Mouse (Mus musculus): ENCODE results near the gene Cyb5r4. TPM values are rescaled to one million over a fixed set of nuclear protein-coding genes. Genes with fewer than 3 reads are reported as not detected.
"Not testable (repeated sequence)": the region's sequence is repeated elsewhere in the genome, so short reads cannot be mapped to it uniquely, and the experiment has no call there.

Cyb5r4 gene
- 34.5 and 39.0 TPM in 2 replicates for total RNA-seq (2021)
- long read RNA-seq, experiment 1, transcript Cyb5r4-201 (16 exons, 2,644 nt), result major isoform, 103 of 118 reads
- long read RNA-seq, experiment 1, partial matches to known transcripts, result 0 of 118 reads
- long read RNA-seq, experiment 1, other reads (novel, unspliced or antisense), result 15 of 118 reads
- long read RNA-seq, experiment 2, transcript Cyb5r4-201 (16 exons, 2,644 nt), result major isoform, 67 of 80 reads
- long read RNA-seq, experiment 2, partial matches to known transcripts, result 2 of 80 reads
- long read RNA-seq, experiment 2, other reads (novel, unspliced or antisense), result 11 of 80 reads

DNA sequence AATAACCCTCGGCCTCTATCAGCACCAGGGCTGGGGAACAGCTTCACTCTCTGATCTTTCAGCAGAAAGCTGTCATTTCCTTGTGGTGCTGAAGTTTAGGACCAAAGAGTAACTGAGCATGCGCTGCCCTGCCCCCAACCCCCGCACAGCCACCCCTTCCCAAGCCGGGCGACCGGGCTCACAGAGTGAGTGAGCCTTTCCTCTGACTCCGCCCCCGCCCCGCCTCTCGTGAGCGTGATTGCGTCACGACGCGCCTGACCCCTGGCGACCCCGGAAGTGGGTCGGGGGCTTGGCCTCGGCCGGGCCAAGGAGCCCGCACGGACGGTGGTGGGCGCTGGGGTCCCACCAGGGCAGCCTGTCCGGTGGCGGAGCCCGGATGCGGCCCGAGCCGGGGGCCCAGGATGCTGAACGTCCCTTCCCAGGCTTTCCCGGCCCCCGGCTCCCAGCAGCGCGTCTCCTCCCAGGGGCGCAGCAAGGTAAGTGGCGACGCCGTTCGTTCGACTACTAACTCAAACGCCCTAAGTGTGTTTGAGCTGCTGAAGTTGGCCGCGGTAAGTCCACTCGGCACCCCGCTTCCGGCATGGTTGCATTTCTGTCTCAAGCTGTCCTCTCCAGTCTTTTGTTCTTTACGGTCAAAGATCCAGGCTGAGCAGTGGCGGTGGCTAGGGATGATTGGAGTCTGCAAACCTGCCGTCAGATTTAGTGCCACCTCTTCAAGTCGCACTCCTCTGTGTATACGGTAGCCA, at the start of gene Cyb5r4:
Gene Cyb5r4, plus strand, starts transcription at position 237 of the 746 bp plus-strand sequence.
- DNase-seq, result peak; percentile 98

DNA sequence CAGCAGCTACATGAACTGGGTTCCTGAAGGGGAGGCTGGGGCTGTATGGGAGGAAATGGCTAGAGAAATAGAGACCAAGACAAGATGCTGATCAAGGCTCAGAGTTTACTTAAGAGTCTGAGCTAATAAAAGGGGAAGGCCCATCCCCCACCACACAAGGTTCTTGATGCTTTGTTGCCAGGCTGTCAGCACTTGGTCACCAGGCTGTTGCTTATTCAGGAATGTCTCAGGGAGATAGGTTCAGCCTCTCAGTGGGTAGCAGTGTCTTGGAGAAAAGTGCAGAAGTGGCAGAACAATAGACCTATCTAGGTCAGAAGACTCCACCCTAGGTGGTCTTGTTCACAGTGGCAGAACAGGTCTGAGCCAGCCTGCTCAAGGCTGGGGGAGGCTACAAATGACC, 49.3 kb upstream of the Cyb5r4 start:
- not testable (repeated sequence) for DNase-seq

DNA sequence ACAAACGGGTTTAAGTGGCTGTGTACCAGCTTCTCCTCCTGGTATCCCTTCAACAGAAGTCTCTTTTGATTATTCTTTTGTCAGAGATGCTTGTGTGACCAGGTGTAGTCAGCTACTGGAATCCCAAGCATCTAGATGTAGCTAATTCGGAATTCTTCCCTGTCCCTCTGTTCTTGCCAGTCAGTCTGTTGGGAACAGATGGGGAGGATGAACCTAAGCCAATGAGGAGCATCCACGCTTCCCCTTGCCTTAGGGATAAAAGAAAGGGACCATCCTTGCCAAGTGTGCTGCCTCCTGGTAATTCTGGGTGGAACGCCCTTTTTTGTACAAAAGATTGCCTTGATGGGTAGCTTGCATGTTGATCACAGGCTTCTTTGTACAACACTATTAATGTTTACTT, 48.3 kb upstream of the Cyb5r4 start:
- DNase-seq, result no peak

GRCm38 (mm10) chr9:86976896-86977295, 44.9 kb upstream of the Cyb5r4 start:
- peak; percentile 14 for DNase-seq

DNA sequence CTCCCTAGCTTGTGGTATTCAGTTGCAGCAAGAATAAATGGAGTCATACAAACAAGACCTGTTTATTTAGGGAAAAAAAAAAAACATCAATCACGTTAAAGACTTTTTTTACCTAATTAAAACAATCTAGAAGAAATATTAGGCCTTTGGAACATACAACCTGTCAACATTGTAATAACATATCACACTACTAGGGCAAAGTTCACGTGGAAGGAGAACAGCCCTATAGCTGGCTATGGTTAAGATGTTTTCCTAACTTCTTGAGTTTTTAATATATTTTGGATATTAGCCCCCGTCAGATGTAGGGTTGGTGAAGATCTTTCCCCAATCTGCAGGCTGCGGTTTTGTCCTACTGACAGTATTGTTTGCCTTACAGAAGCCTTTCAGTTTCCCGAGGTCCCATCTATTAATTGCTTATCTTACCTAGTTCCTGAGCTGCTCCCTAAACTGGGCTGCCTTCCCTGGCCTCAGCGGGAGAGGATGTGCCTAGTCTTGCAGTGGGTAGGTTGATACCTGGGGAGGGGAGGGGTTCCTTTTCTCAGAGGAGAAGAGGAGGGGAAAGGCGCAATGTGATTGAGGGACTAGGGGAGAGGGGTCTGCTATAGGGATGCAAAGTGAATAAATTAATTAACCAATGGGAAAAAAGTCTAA, 43.4 kb upstream of the Cyb5r4 start:
- no peak for DNase-seq

- DNase-seq, result no peak
These were observed 41.8 kb upstream of the Cyb5r4 start for GRCm38 (mm10) chr9:86980048-86980447.

DNA sequence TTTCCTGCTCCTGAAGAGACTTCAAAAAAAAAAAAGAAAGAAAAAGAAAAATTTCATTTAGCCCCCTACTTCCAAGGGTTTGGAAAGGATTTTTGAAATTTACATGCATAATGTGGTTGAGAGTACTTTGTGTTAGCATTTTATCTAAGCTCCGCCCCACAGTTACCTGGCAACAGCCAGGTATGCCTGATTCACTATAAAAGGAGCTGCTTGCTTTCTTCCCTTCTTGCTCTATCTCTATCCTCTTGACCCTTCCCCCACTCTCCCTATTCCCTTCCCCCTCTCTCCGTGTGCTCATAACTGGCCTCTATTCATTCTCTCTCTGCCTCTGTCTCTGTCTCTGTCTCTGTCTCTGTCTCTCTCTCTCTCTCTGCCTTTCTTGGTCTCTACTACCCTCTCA, 40.9 kb upstream of the Cyb5r4 start:
- no peak for DNase-seq

GRCm38 (mm10) chr9:86981551-86981950, 40.3 kb upstream of the Cyb5r4 start:
- no peak for DNase-seq

- DNase-seq, result no peak
These were observed 37.2 kb upstream of the Cyb5r4 start for GRCm38 (mm10) chr9:86984583-86984982.

GRCm38 (mm10) chr9:86985105-86985504, 36.7 kb upstream of the Cyb5r4 start:
- DNase-seq, result no peak

DNA sequence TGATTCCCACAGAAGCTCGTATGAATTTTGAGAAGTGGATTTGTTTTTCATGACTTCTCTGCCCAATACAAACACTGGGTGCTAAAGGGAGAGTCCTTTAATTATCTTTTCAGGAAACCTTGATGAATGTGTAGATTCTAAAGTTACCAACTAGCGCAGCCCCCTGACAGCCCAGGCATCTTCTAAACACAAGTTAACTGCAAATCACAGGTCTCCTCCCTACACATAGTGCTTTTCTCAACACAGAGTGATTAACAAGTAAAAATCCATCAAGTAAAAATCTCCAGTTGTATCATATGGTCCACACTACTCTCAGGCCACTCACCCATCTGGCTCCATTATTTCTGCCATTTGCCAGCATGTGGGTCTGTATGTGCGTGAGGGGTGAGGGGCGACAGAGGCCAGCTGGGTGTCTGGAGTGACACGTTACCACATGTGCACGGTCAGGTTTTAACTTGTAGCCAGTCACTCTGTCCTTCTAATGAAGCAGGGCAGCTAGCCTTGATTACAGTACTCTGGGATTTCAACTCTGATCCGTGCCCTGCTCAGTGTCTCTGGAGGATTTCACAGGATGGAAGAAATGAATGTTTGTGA, 35.0 kb upstream of the Cyb5r4 start:
- no peak for DNase-seq

DNA sequence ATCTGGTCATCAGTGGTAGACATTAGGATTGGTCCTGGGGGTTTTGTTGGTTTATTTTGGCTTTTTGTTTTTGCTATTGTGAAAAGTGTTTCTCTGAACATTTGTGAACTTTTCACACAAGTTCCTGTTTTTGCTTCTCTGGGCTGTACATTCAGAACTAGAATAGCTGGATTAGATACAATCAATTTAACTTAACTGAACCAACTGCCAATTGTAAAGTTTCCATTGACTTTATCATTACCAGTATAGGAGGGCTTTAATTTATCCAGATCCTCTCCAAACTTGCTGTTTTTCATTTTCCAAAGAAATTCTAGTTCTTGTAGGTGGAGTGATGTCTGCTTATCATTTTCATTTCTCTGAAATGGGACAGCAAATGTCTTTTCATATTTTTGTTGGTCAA, 32.0 kb upstream of the Cyb5r4 start:
- DNase-seq, result no peak

DNA sequence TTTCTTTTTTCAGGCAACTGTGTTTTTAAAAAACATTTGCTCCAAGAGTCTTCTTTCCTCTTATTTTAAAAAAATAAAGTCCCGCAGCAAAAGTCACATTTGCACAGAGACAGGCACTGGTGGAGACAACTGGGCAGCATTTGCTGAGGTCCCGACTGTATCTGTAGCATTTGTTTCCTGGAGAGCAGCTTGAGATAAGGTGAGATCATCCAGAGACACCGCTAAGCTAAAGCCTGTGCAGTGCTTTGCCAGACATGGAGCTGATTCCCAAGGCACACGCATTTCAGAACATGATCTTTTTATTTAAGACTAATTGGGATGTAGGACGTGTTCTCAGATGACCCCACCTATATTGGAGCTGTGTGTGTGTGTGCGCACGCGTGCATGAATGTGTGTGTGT, 30.1 kb upstream of the Cyb5r4 start:
- DNase-seq, result no peak

DNA sequence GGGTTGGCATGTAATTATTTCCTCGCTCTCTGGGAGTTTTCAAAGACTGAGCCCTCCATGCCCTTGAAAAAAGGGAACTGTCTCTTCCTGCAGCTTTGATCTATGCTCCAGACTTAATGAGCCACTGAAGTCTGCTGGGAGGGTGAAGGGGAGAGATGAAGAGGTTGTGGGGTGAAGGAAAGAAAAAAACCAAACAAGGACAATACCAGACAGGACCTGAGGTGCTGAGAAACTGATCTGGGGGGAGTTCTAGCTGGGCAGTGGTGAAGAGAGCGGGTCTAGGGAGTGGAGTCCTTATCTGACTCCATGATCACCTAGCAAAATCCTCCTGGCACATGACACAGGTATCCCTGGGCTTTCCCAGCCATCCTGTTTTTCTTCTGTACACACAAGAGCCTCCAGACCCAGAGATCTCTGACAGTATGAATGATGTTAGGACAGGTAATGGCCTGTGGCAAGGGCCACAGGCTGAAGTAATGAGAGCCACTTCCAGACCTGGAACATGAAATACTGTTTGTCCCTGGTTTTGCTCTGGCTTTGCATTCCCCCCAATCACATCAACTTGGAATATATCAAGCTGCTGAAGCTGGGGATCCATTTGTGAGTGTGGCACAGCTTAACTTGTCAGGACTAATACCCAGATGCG, 24.6 kb upstream of the Cyb5r4 start:
- DNase-seq, result no peak

GRCm38 (mm10) chr9:86999956-87000582, 21.7 kb upstream of the Cyb5r4 start:
- peak; percentile 57 for DNase-seq

DNA sequence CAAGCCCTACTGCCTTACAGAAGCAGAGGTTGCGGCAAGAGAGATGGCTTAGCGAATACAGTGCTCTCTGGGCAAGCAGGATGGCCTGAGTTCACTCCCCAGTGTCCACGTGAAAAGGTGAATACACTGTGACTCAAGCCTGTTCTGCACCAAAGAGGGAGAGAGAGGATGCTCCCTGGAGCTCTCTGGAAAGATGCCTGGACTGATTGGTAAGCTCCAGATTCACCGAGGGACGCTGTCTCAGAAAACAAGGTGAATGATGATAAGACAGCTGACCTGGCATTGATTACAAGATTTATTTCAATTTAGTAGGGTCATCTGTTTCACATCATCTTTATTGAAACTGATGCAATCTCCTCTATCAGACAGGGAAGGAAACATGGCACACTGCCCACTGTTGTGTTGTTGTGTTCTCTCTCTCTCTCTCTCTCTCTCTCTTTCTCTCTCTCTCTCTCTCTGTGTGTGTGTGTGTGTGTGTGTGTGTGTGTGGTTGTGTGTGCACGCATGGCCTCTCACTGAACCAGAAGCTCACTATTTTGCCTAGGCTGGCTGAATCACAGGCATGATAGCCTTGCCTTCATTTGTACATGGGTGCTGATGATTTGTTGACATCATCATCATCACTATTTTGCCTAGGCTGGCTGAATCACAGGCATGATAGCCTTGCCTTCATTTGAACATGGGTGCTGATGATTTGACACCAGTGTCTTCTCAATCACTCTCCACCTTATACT, 16.9 kb upstream of the Cyb5r4 start:
- DNase-seq, result peak; percentile 14

DNA sequence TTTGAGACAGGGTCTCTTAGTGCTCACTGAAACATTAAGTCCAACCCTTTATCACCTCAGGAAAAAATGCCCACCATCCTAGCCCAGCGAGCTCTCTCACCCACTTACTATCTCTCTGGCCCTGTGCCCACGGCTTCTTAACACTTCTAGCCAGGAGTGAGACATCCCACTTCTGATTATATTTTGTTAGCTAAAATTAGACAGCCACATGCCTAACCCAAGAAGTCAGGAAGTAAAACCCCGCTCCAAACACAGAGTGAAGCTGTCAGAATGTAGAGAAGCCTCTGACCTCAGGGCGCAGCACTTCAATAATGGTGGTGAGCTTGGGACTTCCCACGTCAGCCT, 16.4 kb upstream of the Cyb5r4 start:
- DNase-seq, result no peak

- no peak for DNase-seq
These were observed 13.3 kb upstream of the Cyb5r4 start for GRCm38 (mm10) chr9:87008507-87008906.

- no peak for DNase-seq
These were observed 12.9 kb upstream of the Cyb5r4 start for GRCm38 (mm10) chr9:87008919-87009318.

- DNase-seq, result peak; percentile 39
These were observed 6.4 kb upstream of the Cyb5r4 start, which contains the start of gene Ripply2 for GRCm38 (mm10) chr9:87015288-87015937. Ripply2 (plus strand) TSS chr9:87015537.

DNA sequence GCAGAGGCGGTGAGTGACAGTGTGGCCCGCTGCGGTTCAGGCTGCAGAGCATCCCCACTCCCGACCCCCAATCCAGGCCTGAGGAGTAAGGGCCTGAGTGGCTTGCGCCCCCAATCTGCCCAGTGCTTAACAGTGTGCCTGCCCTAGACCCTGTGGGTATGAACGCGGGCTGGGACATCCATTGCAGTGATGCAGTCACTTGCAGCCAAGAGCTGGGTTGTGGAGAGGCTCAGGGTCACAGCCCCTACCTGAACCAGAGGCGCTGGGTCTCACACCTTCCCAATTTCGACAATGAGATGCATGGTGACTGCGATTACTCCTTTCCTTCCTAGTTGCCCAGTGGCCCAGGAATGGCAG, 5.9 kb upstream of the Cyb5r4 start:
- DNase-seq, result no peak

All from adrenal gland, postnatal 14 days (tissue).